Mouse (Mus musculus) heart, adult 8-10 months (tissue): ENCODE data around the gene Slitrk3. TPM values are rescaled to one million over a fixed set of nuclear protein-coding genes. Genes with fewer than 3 reads are reported as not detected.
"Not testable (repeated sequence)": the region's sequence is repeated elsewhere in the genome, so short reads cannot be mapped to it uniquely, and the experiment has no call there.

Source experiments
- DNase-seq: peaks from one replicate; pipeline ENCODE4 v3.0.0; 2022; ENCODE audit warnings: low spot score
- total RNA-seq, 4 experiments: library from RNA; stranded (reverse); gene quantifications; 2 replicates each; pipeline ENCODE4 v1.2.4; 2022

Slitrk3 gene
- total RNA-seq, result under 1 TPM in 2 of 4 experiments, not detected in 2; 0.06 to 0.09 TPM

GRCm38 (mm10) chr3:73057197-73057811 is at the start of gene Slitrk3:
Gene Slitrk3, minus strand, starts transcription at chr3:73057803.
- DNase-seq, result no peak

GRCm38 (mm10) chr3:73094445-73094844 is 36.8 kb upstream of the Slitrk3 start:
- DNase-seq, result not testable (repeated sequence)

GRCm38 (mm10) chr3:73084620-73085019 is 27.0 kb upstream of the Slitrk3 start:
- DNase-seq, result no peak

GRCm38 (mm10) chr3:73065823-73066755 is 8.5 kb upstream of the Slitrk3 start:
- DNase-seq, result peak; percentile 11

GRCm38 (mm10) chr3:73058190-73058589 is 587 bp upstream of the Slitrk3 start:
- DNase-seq, result no peak

DNA sequence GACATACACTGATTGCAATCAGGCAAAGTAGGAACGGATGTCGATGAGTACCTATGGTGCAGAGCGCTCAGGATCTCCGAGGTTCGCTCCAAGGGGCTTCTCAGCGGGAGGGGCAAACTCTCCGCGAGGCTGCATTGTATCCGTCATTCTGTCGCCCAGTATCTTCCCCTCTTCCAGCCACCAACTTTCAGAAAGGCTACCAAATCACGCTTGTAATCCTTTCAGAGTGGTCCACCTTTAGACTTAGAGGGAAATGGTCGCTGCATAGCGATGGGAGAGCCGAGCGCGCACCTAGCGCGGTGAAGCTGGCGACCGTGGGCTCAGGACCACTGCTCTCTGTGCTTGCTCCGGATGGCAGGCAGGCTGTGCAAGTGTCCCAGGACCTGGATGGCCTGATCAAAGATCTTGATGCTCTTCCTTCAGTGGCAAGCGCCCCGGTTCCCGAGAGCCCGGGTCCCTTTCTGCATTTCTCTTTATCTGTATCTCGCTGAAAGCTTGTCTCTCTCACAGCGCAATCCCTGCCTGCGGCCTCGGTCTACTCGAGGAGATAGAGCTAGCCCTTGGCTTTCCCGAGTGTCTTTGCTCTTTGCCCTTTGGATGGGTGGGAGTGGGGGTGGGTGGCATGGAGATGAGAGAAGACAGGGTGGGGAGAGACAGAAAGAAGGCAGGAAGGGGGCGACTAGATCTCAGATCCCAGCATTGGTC is 959 bp downstream of the Slitrk3 start:
- DNase-seq, result no peak

GRCm38 (mm10) chr3:73056044-73056438 is 1.6 kb downstream of the Slitrk3 start:
- no peak for DNase-seq

GRCm38 (mm10) chr3:73055399-73056043 is 2.1 kb downstream of the Slitrk3 start:
- DNase-seq, result no peak

GRCm38 (mm10) chr3:73053451-73053931 is 4.1 kb downstream of the Slitrk3 start:
- no peak for DNase-seq

- DNase-seq, result peak; percentile 2
Observed at GRCm38 (mm10) chr3:73046248-73046647, 11.4 kb downstream of the Slitrk3 start.

DNA sequence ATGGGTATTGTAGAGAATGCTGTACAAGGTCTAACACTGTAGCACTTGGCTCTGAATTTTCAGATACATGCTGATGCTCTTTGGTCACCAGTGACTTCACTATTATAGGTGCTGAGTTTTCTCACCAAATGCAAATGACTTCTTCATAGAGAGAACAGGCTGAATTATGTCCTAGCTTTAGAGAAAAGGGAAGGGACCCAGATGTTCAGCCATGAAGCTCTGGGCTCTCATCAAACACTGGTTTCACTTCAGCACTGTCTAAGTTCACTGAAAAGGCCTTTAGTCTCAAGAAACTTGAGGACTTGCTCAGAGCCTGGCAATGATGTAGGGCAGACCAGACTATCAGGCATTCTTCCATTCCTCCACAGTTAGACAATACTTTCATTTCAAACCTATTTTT is 15.3 kb downstream of the Slitrk3 start:
- no peak for DNase-seq

GRCm38 (mm10) chr3:73006045-73006444 is 51.6 kb downstream of the Slitrk3 start:
- DNase-seq, result no peak

DNA sequence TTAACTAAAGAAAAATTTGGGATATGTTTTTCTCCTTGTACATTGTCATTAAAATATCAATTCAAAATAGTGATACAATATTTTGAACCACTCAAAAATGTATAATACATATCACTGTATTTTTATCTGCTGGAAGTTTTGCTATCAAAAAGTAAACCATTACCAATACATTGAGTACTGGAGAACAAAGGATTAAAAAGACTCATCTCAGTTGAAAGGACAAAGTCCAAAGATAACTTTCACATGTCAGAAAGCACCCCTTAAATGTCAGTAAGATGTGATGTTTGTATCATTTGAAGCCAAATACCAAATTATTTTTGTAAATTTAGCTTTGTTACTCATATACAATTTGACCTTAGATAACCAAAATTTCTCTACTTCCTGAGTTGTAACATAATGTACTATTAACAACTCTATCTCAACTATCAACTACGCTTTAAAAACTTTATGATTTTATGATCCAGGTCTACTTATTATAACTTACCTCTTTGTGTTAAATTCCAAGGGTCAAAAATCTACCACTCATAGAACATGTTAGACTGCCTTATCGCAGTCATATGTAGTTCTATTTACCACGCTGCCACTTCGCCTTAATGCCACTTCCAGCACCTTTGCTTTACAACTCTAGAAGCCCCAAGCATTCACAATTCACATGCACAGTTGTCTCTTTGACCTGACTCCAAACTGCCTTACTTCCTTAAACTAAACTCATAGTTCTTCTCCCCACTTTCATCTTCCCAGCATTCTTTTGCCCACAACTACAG is 54.5 kb downstream of the Slitrk3 start:
- DNase-seq, result no peak

- DNase-seq, result no peak
Observed at GRCm38 (mm10) chr3:72997517-72997916, 60.1 kb downstream of the Slitrk3 start.

Other genes with a start within 250 kb of the Slitrk3 start
- gene Sis, start 89.9 kb downstream of the Slitrk3 start, total RNA-seq, result not detected